Mouse (Mus musculus) hindbrain, embryonic 15.5 days (tissue): ENCODE results near the gene Tom1l1. TPM values are rescaled to one million over a fixed set of nuclear protein-coding genes. Genes with fewer than 3 reads are reported as not detected.
A peak's percentile ranks its signal among the peaks of the same experiment; 100 is the strongest.

Experiments
- ATAC-seq: fragments of 200-750 bp; cut with Nextera tagmentation; 2 replicates; pipeline ENCODE4 v1.8.0; 2017; ENCODE audit warnings: low read depth, moderate number of reproducible peaks, moderate TSS enrichment; ENCODE audit not compliant: low FRiP score
- H3K27ac ChIP-seq: fragments of 300-500 bp; sonication (generic); replicated peaks from 2 replicates; pipeline ENCODE4 v1.5.1; 2015; ENCODE audit warnings: mild to moderate bottlenecking, inconsistent platforms
- H3K27me3 ChIP-seq: fragments of 300-500 bp; sonication (generic); 2 replicates; pipeline ENCODE4 v1.6.1; 2015; ENCODE audit warnings: control low read depth, inconsistent platforms
- H3K36me3 ChIP-seq: fragments of 300-500 bp; sonication (generic); 2 replicates; pipeline ENCODE4 v1.6.1; 2015; ENCODE audit warnings: control low read depth, inconsistent platforms
- H3K4me1 ChIP-seq: fragments of 300-500 bp; sonication (generic); replicated peaks from 2 replicates; pipeline ENCODE4 v1.6.1; 2015; ENCODE audit warnings: control low read depth, inconsistent platforms
- H3K4me2 ChIP-seq: fragments of 300-500 bp; sonication (generic); 2 replicates; pipeline ENCODE4 v1.6.1; 2015; ENCODE audit warnings: moderate library complexity, mild to moderate bottlenecking, inconsistent platforms
- H3K4me3 ChIP-seq: fragments of 300-500 bp; sonication (generic); 2 replicates; pipeline ENCODE4 v1.5.1; 2015; ENCODE audit warnings: mild to moderate bottlenecking, inconsistent platforms
- H3K9ac ChIP-seq: fragments of 300-500 bp; sonication (generic); 2 replicates; pipeline ENCODE4 v1.6.1; 2015; ENCODE audit warnings: inconsistent platforms
- H3K9me3 ChIP-seq: fragments of 300-500 bp; sonication (generic); 2 replicates; pipeline ENCODE4 v1.6.1; 2016; ENCODE audit warnings: control low read depth, inconsistent platforms
- WGBS: fragments of 180-500 bp; shearing (Covaris S2); methylation state at CpG from one replicate; pipeline ENCODE4 v1.1.7; 2015; 5-methylcytosine and 5-hydroxymethylcytosine counted together
- polyA plus RNA-seq: library from polyadenylated mRNA; unstranded; fragments of >200 nt; fragmentation: Nextera tagmentation; extraction: Ambion mirVana; gene quantifications from 2 replicates; pipeline ENCODE4 v1.2.1, GENCODE M21; 2015

Tom1l1 gene
- polyA plus RNA-seq, 1 experiment from 2014 or later = 21.5 TPM

DNA sequence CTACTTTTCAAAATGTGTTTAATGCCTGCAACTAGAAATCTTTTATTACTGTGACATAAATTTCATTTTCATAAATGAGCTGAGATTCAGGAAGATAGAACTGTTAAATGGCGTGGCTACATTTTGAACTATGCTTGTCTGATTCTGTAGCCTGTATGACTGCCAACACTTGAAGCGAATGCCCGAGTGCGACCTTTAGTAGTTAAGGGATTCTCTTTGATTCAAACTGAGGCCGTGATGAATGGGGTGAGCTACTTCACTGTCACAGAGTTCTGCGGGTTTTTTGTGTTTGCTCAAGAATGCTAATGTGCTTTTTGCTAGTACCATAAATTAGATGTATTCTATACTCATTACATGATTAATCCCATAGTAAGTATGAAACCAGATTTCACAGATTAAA, 2.2 kb upstream of the Tom1l1 start:
- Histone ChIP-seq H3K9me3 (no peaks in the 10 kb centered on the region), H3K27me3 (no peaks in the 10 kb centered on the region), H3K4me1 (0 out of 2 replicates have a peak, but pooled peaks cover 4% of the 10 kb centered on the region), H3K4me2 (no peak overlapping the region), H3K27ac (no peak overlapping the region), H3K9ac (no peak overlapping the region), H3K36me3 (no peaks in the 10 kb centered on the region), H3K4me3 (no peak overlapping the region)
- WGBS = 15% methylated on average over 6 of the region's 6 CpGs
- ATAC-seq = no peak

DNA sequence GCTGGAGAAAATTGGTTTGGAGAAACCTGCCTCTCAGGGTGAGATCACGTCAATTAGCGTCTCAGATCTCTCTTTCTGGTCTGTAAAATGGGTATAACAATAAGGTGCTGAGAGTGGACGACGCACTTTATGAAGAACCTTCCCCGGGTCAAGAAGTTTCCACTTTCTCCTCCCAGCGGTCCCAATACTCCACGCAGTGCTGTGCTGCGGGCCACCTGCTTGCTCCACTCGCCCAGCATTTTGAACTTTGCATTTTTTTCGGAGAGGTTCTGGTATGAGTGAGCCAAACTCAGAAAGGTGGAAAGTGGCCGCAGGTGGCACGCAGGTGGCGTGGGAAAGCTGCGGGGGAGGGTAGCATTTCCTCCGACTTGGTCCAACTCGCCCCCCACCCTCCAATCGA, 1.1 kb downstream of the Tom1l1 start:
- ATAC-seq = peak; percentile 43
- Histone ChIP-seq H3K4me2 (peak overlapping the region; percentile 88), H3K4me1 (0 out of 2 replicates have a peak, but pooled peaks cover 4% of the 10 kb centered on the region), H3K9ac (peak overlapping the region; percentile 60), H3K27me3 (no peaks in the 10 kb centered on the region), H3K36me3 (no peaks in the 10 kb centered on the region), H3K9me3 (no peaks in the 10 kb centered on the region), H3K4me3 (peak overlapping the region; percentile 63), H3K27ac (peak overlapping the region; percentile 78)
- WGBS = under 1% methylated on average over 17 of the region's 17 CpGs

DNA sequence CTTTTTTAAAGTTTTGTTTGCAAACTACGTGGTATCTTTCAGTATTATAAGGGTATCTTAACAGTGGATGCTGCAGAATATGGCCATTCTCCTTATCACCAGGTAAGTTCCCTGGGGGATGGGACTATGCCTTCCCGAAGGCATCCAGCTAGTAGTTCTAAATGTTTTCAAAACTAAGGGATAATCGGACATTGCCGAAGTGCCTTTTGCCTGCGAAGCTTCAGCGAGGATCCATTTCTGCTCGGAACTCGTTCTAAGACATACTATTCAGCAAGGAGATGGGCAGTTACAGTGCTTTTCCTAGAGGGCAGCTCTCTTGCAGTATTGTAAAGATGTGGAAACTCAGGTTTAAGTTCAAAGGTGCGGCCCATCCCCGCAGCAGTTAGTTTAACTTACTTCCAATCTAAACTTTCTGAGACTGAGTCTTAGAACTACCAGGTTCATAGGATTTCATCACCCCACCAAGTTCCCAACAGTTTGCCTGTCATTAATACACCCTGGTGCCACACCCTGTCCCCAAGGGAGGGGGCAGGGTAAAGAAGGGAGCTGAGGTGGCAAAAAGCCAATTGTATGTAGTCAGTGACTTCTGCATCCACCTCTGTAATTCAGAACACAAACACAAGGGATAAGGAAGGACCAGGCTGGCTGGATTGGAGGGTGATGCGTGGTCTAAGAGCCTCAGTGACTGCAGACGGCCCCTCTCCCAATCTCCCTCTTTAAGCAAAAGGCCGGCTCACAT, 1.7 kb downstream of the Tom1l1 start:
- Histone ChIP-seq H3K36me3 (no peaks in the 10 kb centered on the region), H3K9ac (no peak overlapping the region), H3K27me3 (no peaks in the 10 kb centered on the region), H3K4me1 (0 out of 2 replicates have a peak, but pooled peaks cover 4% of the 10 kb centered on the region), H3K4me2 (peak overlapping the region; percentile 88), H3K9me3 (no peaks in the 10 kb centered on the region), H3K27ac (no peak overlapping the region), H3K4me3 (peak overlapping the region; percentile 63)
- 71% methylated on average over 13 of the region's 13 CpGs for WGBS
- no peak for ATAC-seq

DNA sequence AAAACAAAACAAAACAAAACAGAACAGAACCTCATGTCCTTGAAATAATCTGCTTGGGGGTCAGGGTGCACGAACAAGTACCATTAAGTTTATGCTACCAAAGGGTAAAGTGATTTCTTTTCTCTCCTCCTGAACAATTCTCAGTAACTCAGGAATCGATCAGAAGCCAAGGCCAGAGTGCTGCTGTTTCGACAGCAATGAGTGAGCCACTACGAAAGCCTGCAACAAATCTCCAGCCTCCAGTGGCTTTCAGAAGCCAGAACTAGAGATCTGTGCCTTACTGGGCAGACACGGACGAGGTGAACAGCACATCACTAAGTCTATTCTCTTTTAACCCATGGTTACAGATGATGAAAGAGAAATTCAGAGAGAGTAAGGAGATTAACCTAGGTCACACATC, 3.0 kb downstream of the Tom1l1 start:
- Histone ChIP-seq H3K36me3 (no peaks in the 10 kb centered on the region), H3K9me3 (no peaks in the 10 kb centered on the region), H3K9ac (no peak overlapping the region), H3K4me1 (0 out of 2 replicates have a peak, but pooled peaks cover 4% of the 10 kb centered on the region), H3K4me3 (no peak overlapping the region), H3K27ac (no peak overlapping the region), H3K27me3 (no peaks in the 10 kb centered on the region), H3K4me2 (peak overlapping the region; percentile 9; the same call in 1 of the 2 replicates)
- WGBS = 77% methylated on average over 6 of the region's 6 CpGs
- no peak for ATAC-seq

DNA sequence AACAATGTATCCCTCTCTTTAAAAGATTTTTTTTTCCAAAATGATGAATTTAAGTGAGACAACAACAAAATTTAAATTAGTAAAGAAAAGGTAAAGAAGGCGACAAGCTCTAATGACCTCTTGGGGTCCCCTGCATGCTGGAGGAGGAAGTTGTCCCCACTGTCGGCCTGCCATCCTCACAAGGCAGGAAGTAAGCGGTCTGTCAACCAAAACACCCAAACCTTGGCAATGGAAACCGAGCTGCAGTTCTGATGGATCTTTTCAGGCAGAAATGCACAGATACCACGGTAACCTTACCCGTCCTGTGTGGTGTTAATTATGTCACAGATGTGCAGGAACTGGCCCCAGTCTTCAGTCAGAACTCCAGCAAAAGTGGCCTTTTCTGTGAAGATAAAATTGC, 3.4 kb downstream of the Tom1l1 start:
- Histone ChIP-seq H3K4me2 (no peak overlapping the region), H3K9me3 (no peaks in the 10 kb centered on the region), H3K4me1 (0 out of 2 replicates have a peak, but pooled peaks cover 4% of the 10 kb centered on the region), H3K4me3 (no peak overlapping the region), H3K27ac (no peak overlapping the region), H3K27me3 (no peaks in the 10 kb centered on the region), H3K9ac (no peak overlapping the region), H3K36me3 (no peaks in the 10 kb centered on the region)
- no peak for ATAC-seq
- 68% methylated on average over 6 of the region's 6 CpGs for WGBS

DNA sequence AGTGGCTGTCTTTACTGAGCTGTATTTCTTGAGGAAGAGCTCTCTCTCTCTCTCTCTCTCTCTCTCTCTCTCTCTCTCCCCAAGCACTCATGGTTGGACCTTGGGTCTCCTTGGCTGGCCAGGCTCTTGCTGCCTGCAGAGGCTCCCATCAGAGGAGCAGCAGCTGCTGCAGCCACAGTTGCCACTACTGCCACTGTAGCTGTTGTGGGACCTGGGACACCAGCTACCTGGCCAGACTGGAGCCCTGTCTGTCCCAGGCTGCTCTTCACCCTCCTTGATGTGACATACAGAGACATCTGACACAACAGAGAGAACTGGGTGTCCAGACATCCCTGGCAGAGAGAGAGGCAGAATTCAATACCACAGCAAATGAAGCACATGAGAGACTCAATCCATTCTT, 7.0 kb downstream of the Tom1l1 start:
- Histone ChIP-seq H3K4me2 (no peak overlapping the region), H3K4me1 (no peaks in the 10 kb centered on the region), H3K4me3 (no peak overlapping the region), H3K9ac (no peak overlapping the region), H3K27ac (no peak overlapping the region), H3K36me3 (no peaks in the 10 kb centered on the region), H3K27me3 (no peaks in the 10 kb centered on the region), H3K9me3 (no peaks in the 10 kb centered on the region)
- ATAC-seq = no peak

DNA sequence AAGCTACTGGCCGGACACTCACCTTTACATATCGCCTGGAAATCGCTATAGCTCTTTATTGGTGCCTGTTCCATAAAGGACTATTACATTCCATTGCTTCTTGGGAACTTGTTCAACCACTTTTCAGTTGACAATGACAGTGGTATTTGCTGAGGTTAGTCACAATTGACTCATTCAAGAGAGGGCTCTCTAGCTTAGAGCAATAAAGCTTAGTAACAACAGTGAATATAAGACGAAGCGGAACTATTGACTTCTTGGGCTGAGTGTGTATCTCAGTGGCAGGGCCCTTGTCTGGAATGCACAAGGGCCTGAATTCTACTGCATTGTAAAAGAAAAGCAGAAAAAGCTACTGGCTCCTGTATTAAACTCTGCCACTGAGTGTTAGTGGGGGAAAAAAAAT, 9.6 kb downstream of the Tom1l1 start:
- H3K4me2 ChIP-seq = no peak overlapping the region
- H3K9me3 ChIP-seq = no peaks in the 10 kb centered on the region
- H3K4me3 ChIP-seq = no peak overlapping the region
- no peak for ATAC-seq
- no peaks in the 10 kb centered on the region for H3K36me3 ChIP-seq
- no peak overlapping the region for H3K9ac ChIP-seq
- 93% methylated on average over 5 of the region's 5 CpGs for WGBS
- no peaks in the 10 kb centered on the region for H3K4me1 ChIP-seq
- H3K27ac ChIP-seq = no peak overlapping the region
- no peaks in the 10 kb centered on the region for H3K27me3 ChIP-seq

DNA sequence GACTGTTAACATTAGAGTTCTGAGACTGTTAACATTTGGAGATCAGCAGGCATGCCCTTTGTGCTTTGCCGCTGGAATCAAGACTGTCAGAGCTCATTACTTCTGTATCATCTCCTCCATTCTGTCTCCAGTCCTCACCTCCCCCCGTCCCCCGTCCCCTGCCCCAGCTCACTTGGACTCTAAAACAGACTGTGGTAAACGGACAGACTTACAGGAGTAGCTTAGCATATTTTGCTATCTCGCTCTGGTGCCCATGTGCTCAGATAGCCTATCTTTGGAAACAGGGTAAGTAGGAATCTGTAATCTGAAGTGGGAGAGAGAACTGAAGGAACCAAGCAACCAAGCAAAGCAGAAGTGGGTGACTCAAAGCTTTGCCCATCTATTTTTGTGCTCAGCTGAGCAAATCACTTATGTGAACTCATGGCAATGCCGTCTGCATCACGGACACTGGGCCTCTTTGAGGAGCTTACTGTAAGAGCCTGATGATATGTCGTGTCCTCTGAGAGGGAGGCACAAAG, 10.3 kb downstream of the Tom1l1 start:
- H3K36me3 ChIP-seq = no peaks in the 10 kb centered on the region
- no peak overlapping the region for H3K4me2 ChIP-seq
- H3K9ac ChIP-seq = no peak overlapping the region
- WGBS = 57% methylated on average over 8 of the region's 8 CpGs
- no peaks in the 10 kb centered on the region for H3K27me3 ChIP-seq
- H3K9me3 ChIP-seq = no peaks in the 10 kb centered on the region
- no peak overlapping the region for H3K4me3 ChIP-seq
- no peak overlapping the region for H3K27ac ChIP-seq
- no peaks in the 10 kb centered on the region for H3K4me1 ChIP-seq
- ATAC-seq = no peak

DNA sequence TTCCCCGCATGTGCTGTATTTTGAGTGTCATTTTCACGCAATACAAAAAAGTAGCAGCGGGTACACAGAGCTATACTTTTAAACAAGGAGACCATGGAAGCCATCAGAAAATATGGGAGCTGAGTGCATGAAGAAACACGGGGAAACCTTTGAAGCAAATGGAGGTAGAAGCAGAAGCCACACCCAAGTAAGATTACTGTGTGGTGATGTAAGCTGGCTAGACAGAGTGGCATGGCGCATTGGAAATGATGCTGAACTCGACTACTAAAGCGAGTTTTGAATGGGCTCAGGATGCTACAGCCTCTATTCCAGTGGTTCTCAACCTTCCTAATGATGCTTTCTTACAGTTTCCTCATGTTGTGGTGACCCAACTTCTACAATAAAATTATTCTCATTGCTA, 11.1 kb downstream of the Tom1l1 start:
- Histone ChIP-seq H3K4me3 (no peak overlapping the region), H3K27ac (no peak overlapping the region), H3K27me3 (no peaks in the 10 kb centered on the region), H3K4me1 (no peaks in the 10 kb centered on the region), H3K9ac (no peak overlapping the region), H3K4me2 (no peak overlapping the region), H3K36me3 (no peaks in the 10 kb centered on the region), H3K9me3 (no peaks in the 10 kb centered on the region)
- WGBS = 94% methylated on average over 7 of the region's 7 CpGs
- ATAC-seq = no peak

DNA sequence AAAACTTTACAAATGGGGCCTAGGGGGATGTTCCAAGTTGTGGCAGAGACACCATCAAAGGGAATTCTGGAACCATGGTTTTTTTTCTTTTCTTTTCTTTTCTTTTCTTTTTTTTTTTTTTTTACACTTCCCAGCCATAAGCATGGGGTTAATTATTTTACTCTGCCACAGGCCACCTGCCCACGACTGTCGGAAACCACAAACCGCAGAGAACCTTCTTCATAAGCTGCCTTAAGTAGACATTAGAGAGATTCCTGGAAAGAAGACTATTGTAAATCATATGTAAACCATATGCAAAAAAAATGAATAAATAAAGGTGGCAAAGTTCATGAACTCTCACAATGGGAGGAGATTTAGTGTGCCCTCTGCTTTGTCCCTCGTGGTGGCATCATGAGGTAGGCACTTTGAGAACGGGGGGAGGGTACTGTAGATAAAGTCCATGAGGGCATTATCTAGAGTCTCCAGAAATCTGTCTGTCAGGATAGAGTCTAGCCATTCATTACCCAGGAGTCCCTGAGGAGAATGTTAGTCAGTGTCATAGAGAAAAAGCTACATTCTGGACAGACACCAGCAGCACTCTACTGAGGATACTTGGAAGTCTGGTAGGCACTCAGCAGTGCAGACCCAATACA, 12.6 kb downstream of the Tom1l1 start:
- Histone ChIP-seq H3K9me3 (no peaks in the 10 kb centered on the region), H3K4me3 (no peak overlapping the region), H3K9ac (no peak overlapping the region), H3K4me2 (no peak overlapping the region), H3K4me1 (no peaks in the 10 kb centered on the region), H3K27me3 (no peaks in the 10 kb centered on the region), H3K27ac (no peak overlapping the region), H3K36me3 (no peaks in the 10 kb centered on the region)
- ATAC-seq = no peak
- 85% methylated on average over 5 of the region's 5 CpGs for WGBS

DNA sequence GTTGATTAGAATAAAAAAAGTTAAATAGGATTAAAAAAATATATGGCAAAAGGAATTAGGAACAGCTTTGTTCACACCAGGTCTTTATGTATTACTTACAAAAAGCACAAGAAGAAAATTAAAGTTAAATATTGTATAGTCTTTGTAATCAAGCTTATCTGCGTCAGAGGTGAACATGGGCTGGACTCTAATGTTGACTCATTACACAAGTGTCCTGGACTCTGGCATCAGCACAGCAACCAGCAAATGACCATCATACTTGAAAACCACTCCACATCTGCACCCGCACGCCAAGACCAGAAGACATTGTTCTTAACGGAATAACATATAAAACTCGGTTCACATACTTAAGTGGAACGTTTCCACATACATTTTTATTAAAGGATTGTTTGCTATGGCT, 20.8 kb downstream of the Tom1l1 start:
- H3K4me2 ChIP-seq = no peak overlapping the region
- peaks cover 10% of the 10 kb centered on the region; the same call in 1 of the 2 replicates for H3K36me3 ChIP-seq
- no peaks in the 10 kb centered on the region for H3K27me3 ChIP-seq
- H3K9me3 ChIP-seq = no peaks in the 10 kb centered on the region
- no peak overlapping the region for H3K27ac ChIP-seq
- no peak overlapping the region for H3K9ac ChIP-seq
- ATAC-seq = no peak
- H3K4me3 ChIP-seq = no peak overlapping the region
- 93% methylated on average over 6 of the region's 6 CpGs for WGBS
- H3K4me1 ChIP-seq = peaks cover 6% of the 10 kb centered on the region; the same call in 1 of the 2 replicates

DNA sequence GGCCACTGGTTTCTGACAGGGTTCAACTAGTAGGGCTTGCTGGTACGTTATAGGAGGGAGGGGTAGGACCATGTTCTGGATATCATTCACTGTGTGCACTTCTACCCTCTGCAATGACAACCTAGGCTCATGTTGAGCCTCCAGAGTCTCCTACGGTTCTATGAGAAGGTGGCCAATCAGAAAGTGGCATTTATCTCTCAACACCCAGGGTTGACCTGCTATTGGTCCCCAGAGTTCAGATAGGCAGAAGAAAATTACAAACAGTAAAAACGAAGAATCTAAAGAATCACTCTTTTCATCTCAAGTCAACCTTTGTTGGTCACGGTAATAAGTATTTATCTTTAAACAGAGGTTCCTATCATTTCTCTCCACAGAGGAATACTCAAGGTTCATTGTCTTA, 21.2 kb downstream of the Tom1l1 start:
- ATAC-seq = no peak
- Histone ChIP-seq H3K27me3 (no peaks in the 10 kb centered on the region), H3K36me3 (peaks cover 10% of the 10 kb centered on the region; the same call in 1 of the 2 replicates), H3K9ac (no peak overlapping the region), H3K4me2 (no peak overlapping the region), H3K27ac (no peak overlapping the region), H3K4me3 (no peak overlapping the region), H3K4me1 (peaks cover 6% of the 10 kb centered on the region; the same call in 1 of the 2 replicates), H3K9me3 (no peaks in the 10 kb centered on the region)
- WGBS = 91% methylated on average over 4 of the region's 4 CpGs
